Mouse (Mus musculus) megakaryocyte, embryonic 14.5 days (primary cell): ENCODE data around the gene Hoxc5.

Experiments
- FLI1 ChIP-seq: IDR thresholded peaks from 2 replicates; pipeline ENCODE4 v1.6.1; 2012; ENCODE audit warnings: low read length, inconsistent platforms, mixed read lengths
- GATA1 ChIP-seq: IDR thresholded peaks from 3 replicates; pipeline ENCODE4 v1.6.1; 2012; ENCODE audit warnings: mixed read lengths, low read length, inconsistent platforms, borderline replicate concordance

- no peak for TF ChIP-seq FLI1
- no peak for TF ChIP-seq GATA1
These were observed 32.1 kb downstream of the Hoxc5 start for GRCm38 (mm10) chr15:102999183-102999831.
